Mouse (Mus musculus) intestine, embryonic 16.5 days (tissue): ENCODE results near the gene Lmod1. TPM values are rescaled to one million over a fixed set of nuclear protein-coding genes. Genes with fewer than 3 reads are reported as not detected.

Experiments
- ATAC-seq: fragments of 200-750 bp; cut with Nextera tagmentation; 2 replicates; pipeline ENCODE4 v1.8.0; 2017; ENCODE audit warnings: moderate TSS enrichment, moderate library complexity
- H3K27ac ChIP-seq: fragments of 300-500 bp; sonication (generic); 2 replicates; pipeline ENCODE4 v1.5.1; 2014; ENCODE audit warnings: mild to moderate bottlenecking, low read length
- H3K27me3 ChIP-seq: fragments of 300-500 bp; sonication (generic); replicated peaks from 2 replicates; pipeline ENCODE4 v1.6.1; 2014; ENCODE audit warnings: low read length, control low read depth, mixed read lengths; ENCODE audit not compliant: control insufficient read depth, insufficient read depth
- H3K36me3 ChIP-seq: fragments of 300-500 bp; sonication (generic); 2 replicates; pipeline ENCODE4 v1.6.1; 2014; ENCODE audit warnings: low read length, control low read depth; ENCODE audit not compliant: control insufficient read depth, insufficient read depth
- H3K4me1 ChIP-seq: fragments of 300-500 bp; sonication (generic); 2 replicates; pipeline ENCODE4 v1.6.1; 2014; ENCODE audit warnings: low read length, control low read depth, mixed read lengths; ENCODE audit not compliant: control insufficient read depth, insufficient read depth
- H3K4me2 ChIP-seq: fragments of 300-500 bp; sonication (generic); 2 replicates; pipeline ENCODE4 v1.6.1; 2014; ENCODE audit warnings: low read depth, low read length, control low read depth
- H3K4me3 ChIP-seq: fragments of 300-500 bp; sonication (generic); 2 replicates; pipeline ENCODE4 v1.5.1; 2014; ENCODE audit warnings: mild to moderate bottlenecking, low read length
- H3K9ac ChIP-seq: fragments of 300-500 bp; sonication (generic); 2 replicates; pipeline ENCODE4 v1.6.1; 2014; ENCODE audit warnings: low read depth, low read length
- H3K9me3 ChIP-seq: fragments of 300-500 bp; sonication (generic); 2 replicates; pipeline ENCODE4 v1.6.1; 2016; ENCODE audit warnings: low read length, control low read depth; ENCODE audit not compliant: control insufficient read depth
- WGBS: fragments of 180-500 bp; shearing (Covaris S2); extraction: QIAGEN DNeasy Blood & Tissue Kit; methylation state at CpG from one replicate; pipeline ENCODE4 v1.1.7; 2014; 5-methylcytosine and 5-hydroxymethylcytosine counted together
- polyA plus RNA-seq: library from polyadenylated mRNA; unstranded; fragments of >200 nt; fragmentation: Nextera tagmentation; extraction: Ambion mirVana; gene quantifications from 2 replicates; pipeline ENCODE4 v1.2.1, GENCODE M21; 2015

Lmod1 gene
- polyA plus RNA-seq, 1 experiment from 2014 or later: 11.7 TPM

- Histone ChIP-seq H3K27me3 (no peaks in the 10 kb centered on the region), H3K4me3 (no peak overlapping the region), H3K4me1 (peaks cover 4% of the 10 kb centered on the region; the same call in 1 of the 2 replicates), H3K27ac (peak overlapping the region; percentile 29), H3K9ac (no peak overlapping the region), H3K4me2 (no peak overlapping the region), H3K9me3 (no peaks in the 10 kb centered on the region), H3K36me3 (no peaks in the 10 kb centered on the region)
- ATAC-seq: peak; percentile 59
- WGBS: 42% methylated on average over 4 of the region's 4 CpGs
These were observed 23.0 kb downstream of the Lmod1 start for GRCm38 (mm10) chr1:135347498-135348169.

GRCm38 (mm10) chr1:135351953-135352352 is 27.3 kb downstream of the Lmod1 start:
- ATAC-seq: no peak
- Histone ChIP-seq H3K4me2 (no peak overlapping the region), H3K9me3 (no peaks in the 10 kb centered on the region), H3K27ac (no peak overlapping the region), H3K27me3 (no peaks in the 10 kb centered on the region), H3K36me3 (no peaks in the 10 kb centered on the region), H3K4me1 (0 out of 2 replicates have a peak, but pooled peaks cover 4% of the 10 kb centered on the region), H3K4me3 (no peak overlapping the region), H3K9ac (no peak overlapping the region)
- 68% methylated on average over 3 of the region's 3 CpGs for WGBS

- H3K4me2 ChIP-seq: no peak overlapping the region
- no peaks in the 10 kb centered on the region for H3K36me3 ChIP-seq
- H3K9ac ChIP-seq: no peak overlapping the region
- peak overlapping the region; percentile 26; the same call in 1 of the 2 replicates for H3K27ac ChIP-seq
- H3K4me1 ChIP-seq: no peaks in the 10 kb centered on the region
- peak; percentile 62 for ATAC-seq
- 8% methylated on average over 2 of the region's 2 CpGs for WGBS
- H3K9me3 ChIP-seq: no peaks in the 10 kb centered on the region
- no peak overlapping the region for H3K4me3 ChIP-seq
- H3K27me3 ChIP-seq: no peaks in the 10 kb centered on the region
These were observed 34.5 kb downstream of the Lmod1 start for GRCm38 (mm10) chr1:135359071-135359470.

- WGBS: 76% methylated on average over 4 of the region's 4 CpGs
- Histone ChIP-seq H3K27me3 (no peaks in the 10 kb centered on the region), H3K4me3 (no peak overlapping the region), H3K27ac (no peak overlapping the region), H3K4me2 (no peak overlapping the region), H3K36me3 (no peaks in the 10 kb centered on the region), H3K9me3 (no peaks in the 10 kb centered on the region), H3K9ac (no peak overlapping the region), H3K4me1 (no peaks in the 10 kb centered on the region)
- no peak for ATAC-seq
These were observed 36.9 kb downstream of the Lmod1 start for GRCm38 (mm10) chr1:135361491-135361890.

GRCm38 (mm10) chr1:135362115-135362514 is 37.5 kb downstream of the Lmod1 start:
- H3K4me2 ChIP-seq: no peak overlapping the region
- H3K4me1 ChIP-seq: no peaks in the 10 kb centered on the region
- ATAC-seq: no peak
- H3K27me3 ChIP-seq: no peaks in the 10 kb centered on the region
- no peak overlapping the region for H3K27ac ChIP-seq
- H3K9me3 ChIP-seq: no peaks in the 10 kb centered on the region
- H3K4me3 ChIP-seq: no peak overlapping the region
- H3K9ac ChIP-seq: no peak overlapping the region
- no peaks in the 10 kb centered on the region for H3K36me3 ChIP-seq

- H3K9me3 ChIP-seq: no peaks in the 10 kb centered on the region
- no peak for ATAC-seq
- no peak overlapping the region for H3K27ac ChIP-seq
- H3K36me3 ChIP-seq: no peaks in the 10 kb centered on the region
- H3K4me1 ChIP-seq: no peaks in the 10 kb centered on the region
- no peak overlapping the region for H3K9ac ChIP-seq
- no peak overlapping the region for H3K4me2 ChIP-seq
- WGBS: 81% methylated on average over 8 of the region's 8 CpGs
- H3K27me3 ChIP-seq: no peaks in the 10 kb centered on the region
- H3K4me3 ChIP-seq: no peak overlapping the region
These were observed 38.8 kb downstream of the Lmod1 start for GRCm38 (mm10) chr1:135363446-135363845.

- no peak for ATAC-seq
- Histone ChIP-seq H3K9me3 (no peaks in the 10 kb centered on the region), H3K9ac (no peak overlapping the region), H3K4me3 (no peak overlapping the region), H3K27ac (no peak overlapping the region), H3K4me2 (no peak overlapping the region), H3K36me3 (no peaks in the 10 kb centered on the region), H3K27me3 (no peaks in the 10 kb centered on the region), H3K4me1 (peaks cover 7% of the 10 kb centered on the region; the same call in 1 of the 2 replicates)
These were observed 41.8 kb downstream of the Lmod1 start for GRCm38 (mm10) chr1:135366380-135366779.

- Histone ChIP-seq H3K9ac (no peak overlapping the region), H3K4me2 (no peak overlapping the region), H3K4me1 (peaks cover 7% of the 10 kb centered on the region; the same call in 1 of the 2 replicates), H3K27me3 (no peaks in the 10 kb centered on the region), H3K27ac (no peak overlapping the region; the same call in 1 of the 2 replicates), H3K9me3 (no peaks in the 10 kb centered on the region), H3K4me3 (no peak overlapping the region), H3K36me3 (no peaks in the 10 kb centered on the region)
- ATAC-seq: no peak
- 75% methylated on average over 7 of the region's 7 CpGs for WGBS
These were observed 42.4 kb downstream of the Lmod1 start for GRCm38 (mm10) chr1:135367005-135367404.

- H3K27me3 ChIP-seq: no peaks in the 10 kb centered on the region
- H3K4me2 ChIP-seq: no peak overlapping the region
- no peak overlapping the region for H3K4me3 ChIP-seq
- H3K9ac ChIP-seq: no peak overlapping the region
- 69% methylated on average over 8 of the region's 8 CpGs for WGBS
- no peaks in the 10 kb centered on the region for H3K36me3 ChIP-seq
- H3K4me1 ChIP-seq: peaks cover 7% of the 10 kb centered on the region; the same call in 1 of the 2 replicates
- H3K27ac ChIP-seq: no peak overlapping the region
- ATAC-seq: no peak
- no peaks in the 10 kb centered on the region for H3K9me3 ChIP-seq
These were observed 43.0 kb downstream of the Lmod1 start for GRCm38 (mm10) chr1:135367595-135367994.

GRCm38 (mm10) chr1:135368245-135368644 is 43.6 kb downstream of the Lmod1 start:
- Histone ChIP-seq H3K4me2 (peak overlapping the region; percentile 94), H3K9me3 (no peaks in the 10 kb centered on the region), H3K27ac (no peak overlapping the region), H3K4me3 (peak overlapping the region; percentile 53), H3K36me3 (no peaks in the 10 kb centered on the region), H3K9ac (peak overlapping the region; percentile 75), H3K4me1 (peaks cover 7% of the 10 kb centered on the region; the same call in 1 of the 2 replicates), H3K27me3 (no peaks in the 10 kb centered on the region)
- ATAC-seq: peak; percentile 71
- 1% methylated on average over 20 of the region's 20 CpGs for WGBS
